Mouse (Mus musculus) stomach, embryonic 14.5 days (tissue): ENCODE measurements around the gene Sppl3. TPM values are rescaled to one million over a fixed set of nuclear protein-coding genes. Genes with fewer than 3 reads are reported as not detected.
"Not testable (repeated sequence)": the region's sequence is repeated elsewhere in the genome, so short reads cannot be mapped to it uniquely, and the experiment has no call there.

Experiments
- ATAC-seq: fragments of 200-750 bp; cut with Nextera tagmentation; 2 replicates; pipeline ENCODE4 v1.8.0; 2017; ENCODE audit warnings: low read depth, moderate TSS enrichment; ENCODE audit not compliant: insufficient number of reproducible peaks, insufficient read depth, low FRiP score
- H3K27ac ChIP-seq: fragments of 300-500 bp; sonication (generic); 2 replicates; pipeline ENCODE4 v1.5.1; 2014; ENCODE audit warnings: mild to moderate bottlenecking, low read length, moderate library complexity, mixed read lengths
- H3K27me3 ChIP-seq: fragments of 300-500 bp; sonication (generic); 2 replicates; pipeline ENCODE4 v1.6.1; 2014; ENCODE audit warnings: low read length, control low read depth, mixed read lengths; ENCODE audit not compliant: control insufficient read depth, insufficient read depth
- H3K36me3 ChIP-seq: fragments of 300-500 bp; sonication (generic); 2 replicates; pipeline ENCODE4 v1.6.1; 2014; ENCODE audit warnings: mild to moderate bottlenecking, control low read depth, low read length, moderate library complexity, mixed read lengths; ENCODE audit not compliant: control insufficient read depth, insufficient read depth
- H3K4me1 ChIP-seq: fragments of 300-500 bp; sonication (generic); 2 replicates; pipeline ENCODE4 v1.6.1; 2014; ENCODE audit warnings: low read length, control low read depth, mixed read lengths; ENCODE audit not compliant: control insufficient read depth, insufficient read depth
- H3K4me2 ChIP-seq: fragments of 300-500 bp; sonication (generic); replicated peaks from 2 replicates; pipeline ENCODE4 v1.6.1; 2014; ENCODE audit warnings: low read depth, low read length, control low read depth
- H3K4me3 ChIP-seq: fragments of 300-500 bp; sonication (generic); 2 replicates; pipeline ENCODE4 v1.5.1; 2014; ENCODE audit warnings: low read depth, low read length, control low read depth
- H3K9ac ChIP-seq: fragments of 300-500 bp; sonication (generic); replicated peaks from 2 replicates; pipeline ENCODE4 v1.6.1; 2014; ENCODE audit warnings: low read depth, mild to moderate bottlenecking, control low read depth, low read length, moderate library complexity, mixed read lengths
- H3K9me3 ChIP-seq: fragments of 300-500 bp; sonication (generic); 2 replicates; pipeline ENCODE4 v1.6.1; 2016; ENCODE audit warnings: low read depth, low read length, control low read depth; ENCODE audit not compliant: control insufficient read depth
- WGBS: fragments of 180-500 bp; shearing (Covaris S2); extraction: QIAGEN DNeasy Blood & Tissue Kit; methylation state at CpG from one replicate; pipeline ENCODE4 v1.1.7; 2014; 5-methylcytosine and 5-hydroxymethylcytosine counted together
- polyA plus RNA-seq: library from polyadenylated mRNA; unstranded; fragments of >200 nt; fragmentation: Nextera tagmentation; extraction: Ambion mirVana; gene quantifications from 2 replicates; pipeline ENCODE4 v1.2.1, GENCODE M21; 2014

Gene Sppl3
- polyA plus RNA-seq, 1 experiment from 2014 or later: 27.7 TPM

DNA sequence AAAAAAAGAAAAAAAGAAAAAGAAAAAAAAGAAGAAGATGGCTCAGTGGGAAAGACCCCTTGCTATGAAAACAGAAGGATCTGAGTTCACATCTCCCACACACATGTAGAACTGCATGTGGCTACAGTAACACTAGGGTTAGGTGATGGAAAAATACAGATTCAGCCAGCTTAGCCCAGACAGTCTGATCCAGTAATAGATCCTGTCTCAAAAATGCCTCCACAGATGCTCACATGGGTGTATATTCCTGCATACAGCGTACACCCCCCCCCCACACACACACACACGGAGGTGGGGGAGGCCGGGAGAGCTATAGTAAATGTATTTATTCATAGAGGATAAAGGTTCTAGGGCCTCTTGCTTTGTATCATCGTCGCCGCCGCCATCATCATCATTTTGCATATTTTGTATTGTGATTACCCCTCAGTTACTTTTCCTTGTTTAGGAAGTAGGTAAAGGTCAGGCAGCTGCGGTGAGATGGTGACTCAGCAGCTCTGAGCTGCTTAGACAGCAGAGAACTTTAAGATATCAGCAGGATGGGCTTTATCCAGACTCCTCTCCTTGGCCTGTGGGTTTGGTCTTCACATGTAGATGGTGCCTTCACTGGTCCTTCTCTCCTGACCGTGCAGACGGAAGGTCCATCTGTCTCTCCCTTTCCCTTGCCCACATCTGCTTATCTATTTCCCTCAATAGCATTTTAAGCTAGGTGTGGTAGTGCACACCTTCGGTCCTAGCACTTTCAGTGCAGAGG lies 57.9 kb downstream of the Sppl3 start:
- WGBS: 81% methylated on average over 11 of the region's 11 CpGs
- no peak overlapping the region for H3K4me3 ChIP-seq
- no peaks in the 10 kb centered on the region for H3K9me3 ChIP-seq
- H3K27ac ChIP-seq: no peak overlapping the region
- no peak for ATAC-seq
- peaks cover 22% of the 10 kb centered on the region for H3K4me1 ChIP-seq
- peaks cover 6% of the 10 kb centered on the region; the same call in 1 of the 2 replicates for H3K36me3 ChIP-seq
- no peaks in the 10 kb centered on the region for H3K27me3 ChIP-seq
- H3K4me2 ChIP-seq: no peak overlapping the region
- H3K9ac ChIP-seq: no peak overlapping the region

DNA sequence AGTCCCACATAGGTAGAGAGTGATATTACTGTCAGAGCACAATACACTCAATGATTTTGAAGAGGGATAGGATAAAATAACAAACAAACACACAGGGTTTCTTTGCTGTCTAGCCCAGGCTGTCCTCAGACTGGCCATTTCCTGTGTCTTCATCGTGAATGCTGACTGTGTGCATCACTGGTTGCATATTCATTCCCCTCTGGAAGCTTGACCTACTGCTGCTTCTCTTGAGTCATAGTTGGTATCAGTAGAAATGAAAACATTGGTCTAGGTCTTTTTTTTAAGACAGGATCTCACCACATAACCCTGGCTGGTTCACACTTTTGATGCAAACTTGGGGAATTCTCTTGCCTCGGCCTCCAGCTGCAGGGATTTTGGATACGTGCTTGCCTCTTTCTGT lies 58.7 kb downstream of the Sppl3 start:
- H3K4me2 ChIP-seq: no peak overlapping the region
- H3K36me3 ChIP-seq: no peaks in the 10 kb centered on the region; the same call in 1 of the 2 replicates
- no peak overlapping the region for H3K4me3 ChIP-seq
- no peaks in the 10 kb centered on the region for H3K9me3 ChIP-seq
- no peaks in the 10 kb centered on the region for H3K27me3 ChIP-seq
- H3K9ac ChIP-seq: no peak overlapping the region
- no peak for ATAC-seq
- no peak overlapping the region for H3K27ac ChIP-seq
- H3K4me1 ChIP-seq: peaks cover 22% of the 10 kb centered on the region
- WGBS: 79% methylated on average over 3 of the region's 3 CpGs

DNA sequence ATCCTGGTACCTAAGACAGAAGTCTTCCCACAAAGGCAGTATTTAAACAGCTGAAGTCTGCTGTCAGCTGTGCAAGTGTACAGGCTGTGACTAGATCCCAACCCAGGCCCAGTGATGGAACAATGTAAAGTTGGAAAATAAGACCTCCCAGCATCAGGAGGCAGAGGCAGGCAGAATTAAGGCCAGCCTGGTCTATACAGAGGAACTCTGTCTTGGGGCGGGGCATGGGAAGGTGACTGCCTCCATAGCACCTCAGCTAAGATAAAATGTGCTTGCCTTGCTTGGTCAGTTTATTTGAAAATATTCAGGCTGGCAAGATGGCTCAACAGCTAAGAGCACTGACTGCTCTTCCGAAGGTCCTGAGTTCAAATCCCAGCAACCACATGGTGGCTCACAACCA lies 59.5 kb downstream of the Sppl3 start:
- 99% methylated on average over 2 of the region's 2 CpGs for WGBS
- peaks cover 6% of the 10 kb centered on the region; the same call in 1 of the 2 replicates for H3K36me3 ChIP-seq
- ATAC-seq: no peak

DNA sequence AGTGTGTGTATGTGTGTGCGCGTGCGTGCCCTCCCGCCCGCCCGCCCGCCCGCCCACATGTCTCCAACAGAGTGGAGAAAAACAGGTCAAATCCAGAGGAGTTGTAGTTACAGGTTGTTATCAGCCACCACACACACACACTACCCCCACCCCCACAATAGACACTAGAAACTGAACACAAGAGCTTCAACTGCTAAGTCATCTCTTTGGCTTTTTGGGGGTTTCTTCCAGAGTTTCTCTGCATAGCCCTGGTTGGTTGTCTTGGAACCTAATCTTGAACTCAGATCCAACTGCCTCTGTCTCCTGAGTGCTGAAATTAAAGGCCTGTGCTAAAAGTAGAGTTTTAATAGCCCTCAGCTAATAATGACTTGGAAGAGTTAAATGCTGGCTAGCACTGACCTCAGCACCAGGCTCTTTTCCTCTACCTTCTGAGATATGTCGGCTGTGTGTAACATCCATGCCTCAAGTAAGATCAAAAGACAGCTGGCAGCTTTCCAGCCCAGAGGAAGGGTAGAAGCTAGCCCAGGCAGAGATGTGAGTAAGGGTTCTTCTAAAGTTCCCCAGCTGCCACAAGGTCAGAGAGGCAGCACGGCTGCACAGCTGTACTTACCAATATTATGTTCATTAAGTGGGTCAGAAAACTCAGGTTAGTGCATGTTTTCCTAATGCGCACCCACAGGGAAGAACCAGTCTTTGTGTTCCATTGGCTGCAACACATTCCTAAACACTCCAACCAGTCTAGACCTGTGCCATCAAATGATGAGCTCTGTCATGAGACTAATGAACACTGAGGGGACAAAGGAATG lies 60.4 kb downstream of the Sppl3 start:
- no peaks in the 10 kb centered on the region for H3K9me3 ChIP-seq
- no peak; the same call in none of the 2 replicates for ATAC-seq
- no peak overlapping the region for H3K4me2 ChIP-seq
- WGBS: 78% methylated on average over 11 of the region's 11 CpGs
- peaks cover 22% of the 10 kb centered on the region for H3K4me1 ChIP-seq
- H3K4me3 ChIP-seq: no peak overlapping the region
- H3K27me3 ChIP-seq: no peaks in the 10 kb centered on the region
- H3K27ac ChIP-seq: no peak overlapping the region
- no peak overlapping the region for H3K9ac ChIP-seq
- peaks cover 10% of the 10 kb centered on the region; the same call in 1 of the 2 replicates for H3K36me3 ChIP-seq

More for the DNA sequence above, 59.5 kb downstream of the Sppl3 start:
- Histone ChIP-seq H3K4me2 (no peak overlapping the region), H3K27me3 (no peaks in the 10 kb centered on the region), H3K4me3 (no peak overlapping the region), H3K9me3 (no peaks in the 10 kb centered on the region), H3K27ac (no peak overlapping the region), H3K4me1 (peaks cover 22% of the 10 kb centered on the region), H3K9ac (no peak overlapping the region)

DNA sequence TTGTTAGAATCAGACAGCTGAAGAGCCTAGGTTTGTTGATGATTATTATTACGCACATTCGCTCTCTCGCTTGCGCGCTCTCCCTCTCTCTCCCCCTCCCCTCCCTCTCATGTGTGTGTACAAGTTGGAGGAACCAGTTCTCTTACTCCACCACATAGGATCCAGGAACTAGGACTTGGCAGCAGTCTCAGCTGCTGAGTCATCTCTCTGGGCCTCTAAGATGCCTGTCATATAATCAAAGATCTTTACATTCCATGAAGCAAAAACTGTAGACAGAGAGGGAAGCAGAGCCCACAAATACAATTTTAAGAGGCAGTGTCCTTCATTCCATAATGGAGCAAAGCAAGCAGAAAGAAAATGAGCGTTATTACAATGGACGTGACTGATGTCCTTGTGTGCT lies 61.2 kb downstream of the Sppl3 start:
- no peaks in the 10 kb centered on the region for H3K9me3 ChIP-seq
- 66% methylated on average over 7 of the region's 7 CpGs for WGBS
- H3K27me3 ChIP-seq: no peaks in the 10 kb centered on the region
- no peak overlapping the region for H3K4me3 ChIP-seq
- peaks cover 22% of the 10 kb centered on the region for H3K4me1 ChIP-seq
- no peak overlapping the region for H3K4me2 ChIP-seq
- H3K27ac ChIP-seq: no peak overlapping the region; the same call in 1 of the 2 replicates
- peak; percentile 66 for ATAC-seq
- H3K9ac ChIP-seq: no peak overlapping the region
- H3K36me3 ChIP-seq: peaks cover 10% of the 10 kb centered on the region; the same call in 1 of the 2 replicates

DNA sequence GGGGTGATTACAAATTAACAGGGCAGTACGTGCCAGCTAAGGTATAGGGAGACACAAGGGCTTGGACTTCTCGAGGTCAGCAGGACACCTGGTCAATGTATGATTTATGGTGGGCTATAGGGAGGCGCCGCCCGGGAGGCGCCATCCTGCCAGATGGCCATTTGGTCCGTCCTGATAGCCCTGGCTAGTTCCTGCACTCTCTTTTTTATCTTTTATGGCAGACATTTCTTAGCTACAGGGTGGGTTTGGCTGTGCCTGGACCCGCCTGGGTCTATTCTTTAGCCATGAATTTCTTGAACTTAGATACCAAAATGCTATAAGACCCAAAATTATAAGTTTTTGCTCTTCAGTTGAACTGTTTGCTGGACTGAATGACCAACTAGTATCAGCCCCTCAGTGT lies 62.4 kb downstream of the Sppl3 start:
- H3K27ac ChIP-seq, H3K9ac ChIP-seq, H3K4me2 ChIP-seq, H3K9me3 ChIP-seq, H3K27me3 ChIP-seq, ATAC-seq, H3K4me3 ChIP-seq: not testable (repeated sequence)
- Histone ChIP-seq H3K36me3 (peaks cover 12% of the 10 kb centered on the region; the same call in 1 of the 2 replicates), H3K4me1 (peaks cover 20% of the 10 kb centered on the region)
- WGBS: 53% methylated on average over 8 of the region's 8 CpGs

DNA sequence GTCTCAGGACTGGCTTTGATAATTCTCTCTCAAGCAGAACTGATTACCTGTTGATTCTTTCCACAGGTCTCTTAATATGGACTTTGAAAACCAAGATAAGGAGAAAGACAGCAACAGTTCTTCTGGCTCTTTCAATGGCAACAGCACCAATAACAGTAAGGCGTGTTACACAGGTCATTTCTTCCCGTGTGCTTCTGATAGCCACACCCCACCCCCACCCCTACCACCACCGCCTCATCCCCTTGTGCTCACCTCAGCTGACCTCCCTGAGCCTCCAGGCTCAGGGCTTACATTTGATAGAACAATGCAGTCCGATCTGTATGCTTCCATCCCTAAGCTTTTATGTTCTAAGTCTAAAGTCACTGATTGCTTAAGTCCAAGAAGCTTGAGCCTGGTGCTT lies 63.8 kb downstream of the Sppl3 start:
- Histone ChIP-seq H3K9ac (no peak overlapping the region), H3K27ac (no peak overlapping the region), H3K4me2 (no peak overlapping the region), H3K4me3 (no peak overlapping the region), H3K36me3 (peaks cover 13% of the 10 kb centered on the region; the same call in 1 of the 2 replicates), H3K4me1 (peaks cover 16% of the 10 kb centered on the region), H3K27me3 (no peaks in the 10 kb centered on the region), H3K9me3 (no peaks in the 10 kb centered on the region)
- ATAC-seq: no peak
- 69% methylated on average over 4 of the region's 4 CpGs for WGBS

DNA sequence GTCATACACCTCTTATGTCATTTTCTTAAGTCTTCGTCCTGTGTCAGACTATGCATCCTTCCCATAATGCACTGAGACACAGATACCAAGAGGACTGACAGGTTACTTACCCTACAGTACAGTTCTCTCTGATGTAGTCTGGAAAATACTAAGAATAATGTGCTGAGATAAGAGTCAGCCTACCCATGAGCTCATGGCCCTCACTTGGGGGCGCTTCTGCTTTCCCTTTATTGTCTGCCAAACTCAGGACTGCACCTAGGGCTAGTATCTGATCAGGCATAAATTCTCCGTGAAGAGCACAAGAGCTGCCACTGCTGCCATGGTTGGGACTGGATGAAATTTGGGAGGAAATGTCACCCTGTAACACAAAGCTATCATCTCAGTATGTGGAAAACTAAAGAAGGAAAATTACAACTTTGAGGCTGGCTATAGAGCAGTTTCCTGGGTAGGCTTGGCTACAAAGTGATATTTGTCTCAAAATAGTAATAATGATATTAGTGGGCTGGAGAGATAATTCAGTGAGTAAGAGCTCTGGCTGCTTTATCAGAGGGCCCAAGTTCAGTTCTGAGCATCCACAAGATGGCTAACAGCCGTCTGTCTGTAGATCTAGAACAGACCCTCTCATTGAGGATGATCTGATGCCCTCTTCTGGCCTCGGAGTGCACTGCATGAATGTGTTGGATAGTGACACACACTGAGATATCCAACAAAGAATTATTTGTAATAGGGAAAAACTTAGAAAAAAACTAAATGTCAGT lies 65.4 kb downstream of the Sppl3 start:
- H3K4me1 ChIP-seq: peaks cover 12% of the 10 kb centered on the region
- no peak overlapping the region for H3K4me3 ChIP-seq
- WGBS: 52% methylated on average over 5 of the region's 5 CpGs
- H3K9ac ChIP-seq: no peak overlapping the region
- no peak for ATAC-seq
- H3K36me3 ChIP-seq: peaks cover 13% of the 10 kb centered on the region; the same call in 1 of the 2 replicates
- no peak overlapping the region for H3K4me2 ChIP-seq
- H3K27me3 ChIP-seq: no peaks in the 10 kb centered on the region
- H3K9me3 ChIP-seq: no peaks in the 10 kb centered on the region
- no peak overlapping the region for H3K27ac ChIP-seq
